Mouse (Mus musculus) hindbrain, embryonic 13.5 days (tissue): ENCODE data around the gene Kmt2d. TPM values are rescaled to one million over a fixed set of nuclear protein-coding genes. Genes with fewer than 3 reads are reported as not detected.

Experiments
- polyA plus RNA-seq: library from polyadenylated mRNA; unstranded; fragments of >200 nt; fragmentation: Nextera tagmentation; extraction: Ambion mirVana; gene quantifications from 2 replicates; pipeline ENCODE4 v1.2.1, GENCODE M21; 2015

Kmt2d gene
- polyA plus RNA-seq, 1 experiment from 2014 or later, result 11.6 TPM

Other genes with a start within 250 kb of the Kmt2d start
- gene Cacnb3, start 240.4 kb downstream of the Kmt2d start, polyA plus RNA-seq, result 124 and 135 TPM in 2 replicates
- 27.5 and 28.0 TPM in 2 replicates for gene Ddx23, start 208.3 kb downstream of the Kmt2d start, polyA plus RNA-seq
- gene Rnd1, start 193.7 kb downstream of the Kmt2d start, polyA plus RNA-seq, result 7.3 and 7.4 TPM in 2 replicates
- 3.6 and 4.3 TPM in 2 replicates for gene Ccdc65, start 163.0 kb downstream of the Kmt2d start, polyA plus RNA-seq
- 5.1 and 6.6 TPM in 2 replicates for gene Fkbp11, start 143.0 kb downstream of the Kmt2d start, polyA plus RNA-seq
- gene Arf3, start 108.0 kb downstream of the Kmt2d start, polyA plus RNA-seq, result 68.4 and 71.7 TPM in 2 replicates
- 0.12 TPM in 1 of 2 replicates, not detected in the other for gene Wnt10b, start 93.1 kb downstream of the Kmt2d start, polyA plus RNA-seq
- gene Wnt1, start 81.3 kb downstream of the Kmt2d start, polyA plus RNA-seq, result 3.7 and 4.6 TPM in 2 replicates
- 0.63 and 0.69 TPM in 2 replicates for gene Ddn, start 61.7 kb downstream of the Kmt2d start, polyA plus RNA-seq
- gene Prkag1, start 39.7 kb downstream of the Kmt2d start, polyA plus RNA-seq, result 73.4 and 77.5 TPM in 2 replicates
- 29.7 and 34.7 TPM in 2 replicates for gene Rhebl1, start 23.3 kb upstream of the Kmt2d start, polyA plus RNA-seq
- gene Dhh, start 27.3 kb upstream of the Kmt2d start, polyA plus RNA-seq, result 1.7 and 2.2 TPM in 2 replicates
- 37.7 and 38.3 TPM in 2 replicates for gene Lmbr1l, start 47.0 kb upstream of the Kmt2d start, polyA plus RNA-seq
- 1,016 and 1,054 TPM in 2 replicates for gene Tuba1b, start 63.4 kb upstream of the Kmt2d start, polyA plus RNA-seq
- not detected in 2 replicates for gene Gm49450, start 82.3 kb upstream of the Kmt2d start, polyA plus RNA-seq
- 15,152 and 15,804 TPM in 2 replicates for gene Tuba1a, start 82.5 kb upstream of the Kmt2d start, polyA plus RNA-seq
- 28.1 and 28.2 TPM in 2 replicates for gene Tuba1c, start 158.7 kb upstream of the Kmt2d start, polyA plus RNA-seq
- 62.4 and 78.7 TPM in 2 replicates for gene Prph, start 184.0 kb upstream of the Kmt2d start, polyA plus RNA-seq
- 8.4 and 10.0 TPM in 2 replicates for gene Troap, start 203.4 kb upstream of the Kmt2d start, polyA plus RNA-seq
- gene C1ql4, start 216.6 kb upstream of the Kmt2d start, polyA plus RNA-seq, result 5.6 and 11.8 TPM in 2 replicates
- 1.3 and 1.6 TPM in 2 replicates for gene Dnajc22, start 222.0 kb upstream of the Kmt2d start, polyA plus RNA-seq